Mouse (Mus musculus) embryonic facial prominence, embryonic 11.5 days (tissue): ENCODE results near the gene Arhgap44. TPM values are rescaled to one million over a fixed set of nuclear protein-coding genes. Genes with fewer than 3 reads are reported as not detected.

Source experiments
- ATAC-seq: fragments of 200-750 bp; cut with Nextera tagmentation; replicated peaks from 2 replicates; pipeline ENCODE4 v1.8.0; 2017; ENCODE audit warnings: low read depth; ENCODE audit not compliant: insufficient number of reproducible peaks, low FRiP score, low TSS enrichment
- DNase-seq: peaks from one replicate; pipeline ENCODE4 v3.0.0-alpha.2; 2015; ENCODE audit warnings: low spot score
- H3K27ac ChIP-seq: fragments of 300-500 bp; sonication (generic); replicated peaks from 2 replicates; pipeline ENCODE4 v1.5.1; 2014; ENCODE audit warnings: mild to moderate bottlenecking, low read depth, low read length, control low read depth
- H3K27me3 ChIP-seq: fragments of 300-500 bp; sonication (generic); 2 replicates; pipeline ENCODE4 v1.6.1; 2014; ENCODE audit warnings: mild to moderate bottlenecking, low read length, moderate library complexity, mixed read lengths; ENCODE audit not compliant: control insufficient read depth, insufficient read depth
- H3K36me3 ChIP-seq: fragments of 300-500 bp; sonication (generic); replicated peaks from 2 replicates; pipeline ENCODE4 v1.6.1; 2014; ENCODE audit warnings: low read depth, mild to moderate bottlenecking, low read length, moderate library complexity, mixed read lengths; ENCODE audit not compliant: control insufficient read depth, insufficient read depth
- H3K4me1 ChIP-seq: fragments of 300-500 bp; sonication (generic); 2 replicates; pipeline ENCODE4 v1.6.1; 2014; ENCODE audit warnings: low read length, mixed read lengths; ENCODE audit not compliant: control insufficient read depth, insufficient read depth
- H3K4me2 ChIP-seq: fragments of 300-500 bp; sonication (generic); 2 replicates; pipeline ENCODE4 v1.6.1; 2014; ENCODE audit warnings: low read depth, mild to moderate bottlenecking, control low read depth, low read length, moderate library complexity
- H3K4me3 ChIP-seq: fragments of 300-500 bp; sonication (generic); 2 replicates; pipeline ENCODE4 v1.5.1; 2014; ENCODE audit warnings: low read depth, low read length, control low read depth
- H3K9ac ChIP-seq: fragments of 300-500 bp; sonication (generic); replicated peaks from 2 replicates; pipeline ENCODE4 v1.6.1; 2014; ENCODE audit warnings: mild to moderate bottlenecking, control low read depth, low read length
- H3K9me3 ChIP-seq: fragments of 300-500 bp; sonication (generic); replicated peaks from 2 replicates; pipeline ENCODE4 v1.6.1; 2016; ENCODE audit warnings: mild to moderate bottlenecking, low read length, inconsistent platforms, mixed read lengths; ENCODE audit not compliant: control insufficient read depth
- WGBS: fragments of 180-500 bp; shearing (Covaris S2); extraction: QIAGEN DNeasy Blood & Tissue Kit; methylation state at CpG from one replicate; pipeline ENCODE4 v1.1.7; 2014; 5-methylcytosine and 5-hydroxymethylcytosine counted together
- polyA plus RNA-seq: library from polyadenylated mRNA; unstranded; fragments of >200 nt; fragmentation: Nextera tagmentation; extraction: Ambion mirVana; gene quantifications from 2 replicates; pipeline ENCODE4 v1.2.1, GENCODE M21; 2014

Arhgap44 gene
- polyA plus RNA-seq, 1 experiment from 2014 or later: 3.3 TPM

DNA sequence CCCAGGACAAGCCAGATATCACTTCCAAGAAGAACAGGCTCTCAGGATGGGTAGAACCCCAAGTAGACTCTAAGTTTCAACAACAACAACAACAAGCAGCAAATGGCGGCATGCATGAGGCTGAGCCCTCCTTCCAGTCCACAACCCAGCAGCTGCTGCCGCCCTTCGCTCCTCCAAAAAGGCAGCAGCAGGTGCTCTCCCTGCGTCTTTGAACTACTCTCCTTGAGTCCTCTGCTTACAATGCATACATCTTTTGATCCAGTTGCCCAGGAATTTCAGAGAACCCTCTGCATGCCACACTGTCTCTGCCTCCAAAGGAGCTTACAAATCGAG, 4.1 kb downstream of the Arhgap44 start:
- DNase-seq (no peak), ATAC-seq (no peak)
- WGBS: 94% methylated on average over 5 of the region's 5 CpGs
- H3K4me2 ChIP-seq: no peak overlapping the region
- H3K4me3 ChIP-seq: no peak overlapping the region
- H3K27ac ChIP-seq: no peak overlapping the region
- H3K36me3 ChIP-seq: no peaks in the 10 kb centered on the region
- H3K9ac ChIP-seq: no peak overlapping the region
- H3K4me1 ChIP-seq: no peaks in the 10 kb centered on the region
- H3K9me3 ChIP-seq: no peaks in the 10 kb centered on the region
- no peaks in the 10 kb centered on the region; the same call in 1 of the 2 replicates for H3K27me3 ChIP-seq

DNA sequence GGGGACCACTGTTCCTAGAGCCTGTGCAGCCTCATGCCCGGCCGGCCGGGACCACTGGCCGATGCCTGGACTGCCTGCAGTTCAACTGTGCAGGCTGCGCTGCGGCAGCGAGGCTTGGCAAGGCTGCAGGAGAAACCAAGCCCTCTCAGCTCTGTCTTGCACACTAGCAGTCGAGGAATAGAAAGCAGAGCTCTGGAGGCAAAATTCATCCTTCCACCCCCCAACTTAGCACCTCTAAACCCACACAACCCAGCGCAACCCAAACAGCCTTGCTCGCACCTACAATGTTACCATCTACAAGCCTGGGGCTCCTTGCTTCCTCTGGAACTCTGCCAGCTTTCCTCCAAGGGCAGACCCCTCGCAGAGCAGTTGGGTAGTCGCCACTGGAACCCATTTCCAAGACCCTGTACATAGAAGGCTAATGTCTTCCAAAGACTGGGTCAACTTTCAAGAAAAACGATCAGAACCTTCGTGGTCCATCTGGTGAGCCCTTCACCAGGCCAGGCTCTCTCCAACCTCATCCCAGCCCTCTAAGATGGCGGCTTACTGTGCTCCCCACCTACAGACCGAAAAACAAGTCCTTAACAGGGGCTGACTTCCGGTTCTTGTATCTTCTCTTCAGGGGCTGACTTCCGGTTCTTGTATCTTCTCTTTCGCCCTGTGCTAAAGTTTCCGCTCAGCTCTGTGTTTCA, 4.6 kb downstream of the Arhgap44 start:
- Histone ChIP-seq H3K4me3 (no peak overlapping the region), H3K4me1 (no peaks in the 10 kb centered on the region), H3K27ac (no peak overlapping the region), H3K9me3 (no peaks in the 10 kb centered on the region), H3K9ac (no peak overlapping the region), H3K27me3 (no peaks in the 10 kb centered on the region; the same call in 1 of the 2 replicates), H3K36me3 (no peaks in the 10 kb centered on the region), H3K4me2 (no peak overlapping the region)
- 91% methylated on average over 20 of the region's 20 CpGs for WGBS
- no peak for ATAC-seq
- DNase-seq: no peak

DNA sequence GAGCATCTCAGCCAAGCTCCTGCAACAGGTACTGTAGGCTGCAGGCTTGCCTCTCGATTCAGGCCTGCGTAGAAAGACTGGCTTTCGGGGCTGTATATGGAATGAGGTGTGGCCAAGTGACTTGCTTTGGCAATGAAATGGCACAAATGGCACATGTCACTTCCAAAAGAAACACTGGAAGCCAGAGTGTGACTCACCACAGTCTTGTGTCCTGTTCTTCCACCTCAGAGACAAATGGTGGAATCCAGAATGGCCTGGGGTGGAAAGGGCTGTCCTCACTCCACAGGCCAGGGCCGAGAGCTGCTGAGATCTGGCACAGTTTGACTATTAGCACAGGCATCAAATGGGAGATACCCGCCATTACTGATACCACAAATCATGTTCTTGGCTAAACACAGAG, 9.8 kb downstream of the Arhgap44 start:
- ATAC-seq (no peak), DNase-seq (no peak)
- Histone ChIP-seq H3K9ac (no peak overlapping the region), H3K4me2 (no peak overlapping the region), H3K4me1 (no peaks in the 10 kb centered on the region), H3K36me3 (no peaks in the 10 kb centered on the region), H3K9me3 (no peaks in the 10 kb centered on the region), H3K4me3 (no peak overlapping the region), H3K27me3 (no peaks in the 10 kb centered on the region), H3K27ac (no peak overlapping the region)
- WGBS: 83% methylated on average over 5 of the region's 5 CpGs

DNA sequence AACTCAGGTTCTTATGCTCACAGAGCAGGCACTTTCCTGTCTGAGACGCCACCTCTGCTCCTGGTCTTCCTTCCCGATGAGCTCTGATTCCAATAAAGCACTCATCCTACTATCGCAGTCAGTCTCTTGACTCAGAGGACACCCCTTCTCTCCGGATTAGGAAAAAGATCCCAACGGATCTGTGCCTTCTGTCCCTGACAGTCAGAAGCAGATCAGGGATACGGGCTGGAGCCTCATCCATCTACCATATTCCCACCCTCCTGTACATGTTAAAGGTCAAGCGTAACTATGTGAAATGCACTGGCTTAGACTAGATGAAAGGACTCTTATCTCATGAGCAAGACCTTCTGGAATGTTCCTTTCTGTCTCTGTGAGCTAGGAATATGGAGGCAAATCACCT, 14.3 kb downstream of the Arhgap44 start:
- Histone ChIP-seq H3K4me3 (no peak overlapping the region), H3K36me3 (no peaks in the 10 kb centered on the region), H3K4me1 (no peaks in the 10 kb centered on the region), H3K27me3 (no peaks in the 10 kb centered on the region), H3K9ac (no peak overlapping the region), H3K4me2 (no peak overlapping the region), H3K27ac (no peak overlapping the region), H3K9me3 (no peaks in the 10 kb centered on the region)
- WGBS: 88% methylated on average over 7 of the region's 7 CpGs
- ATAC-seq (no peak), DNase-seq (no peak)

DNA sequence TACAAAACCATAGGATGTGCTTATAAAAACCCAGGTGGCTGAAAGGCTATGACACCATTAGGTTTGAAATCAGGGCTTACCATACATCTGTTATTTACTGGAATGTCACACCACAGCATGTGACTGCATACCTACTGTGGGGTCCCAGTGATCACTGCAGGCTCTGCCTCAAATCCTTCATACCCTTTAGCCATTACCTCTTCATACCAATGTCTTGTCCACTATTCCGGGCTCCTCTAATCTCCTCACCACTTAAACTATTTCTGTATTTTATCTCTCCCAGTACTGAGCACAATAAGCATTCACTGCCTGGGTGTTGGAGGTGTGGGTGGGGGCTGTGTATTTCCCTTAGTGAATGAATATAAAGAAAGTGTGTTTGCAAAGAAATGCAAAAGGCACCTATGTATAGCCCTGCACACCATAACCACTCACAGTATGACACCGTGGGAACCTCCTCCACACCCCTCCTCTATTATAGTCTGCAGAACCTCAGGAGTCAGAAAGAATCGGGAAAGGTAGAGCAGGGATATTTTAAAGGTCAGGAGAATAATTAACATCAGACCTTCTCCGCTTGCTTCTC, 19.8 kb downstream of the Arhgap44 start:
- DNase-seq (no peak), ATAC-seq (no peak)
- WGBS: 69% methylated on average over 4 of the region's 4 CpGs

DNA sequence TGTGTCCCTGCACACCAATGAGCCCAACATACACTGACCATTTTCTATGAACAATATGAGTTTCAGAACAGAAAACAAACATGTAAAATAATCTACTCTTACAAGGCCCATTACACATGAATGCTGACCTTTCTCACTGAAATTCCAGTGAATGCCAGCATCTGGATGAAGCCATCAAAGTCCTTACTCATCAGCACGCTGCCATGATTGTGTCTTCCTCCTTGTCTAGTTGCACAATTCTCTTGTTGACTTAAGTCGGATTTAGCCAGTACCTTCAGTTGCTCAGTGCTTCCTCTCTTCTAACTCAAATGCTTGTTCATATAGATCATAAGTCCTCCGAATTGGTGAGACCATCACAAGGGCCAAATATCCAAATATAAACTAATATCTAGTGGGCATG, 23.7 kb downstream of the Arhgap44 start:
- WGBS: 88% methylated on average over 3 of the region's 3 CpGs
- Histone ChIP-seq H3K4me3 (no peak overlapping the region), H3K27ac (no peak overlapping the region), H3K27me3 (no peaks in the 10 kb centered on the region), H3K9ac (no peak overlapping the region), H3K9me3 (no peaks in the 10 kb centered on the region), H3K36me3 (no peaks in the 10 kb centered on the region), H3K4me1 (no peaks in the 10 kb centered on the region), H3K4me2 (no peak overlapping the region)
- DNase-seq (no peak), ATAC-seq (no peak)

More for the DNA sequence above, 19.8 kb downstream of the Arhgap44 start:
- H3K36me3 ChIP-seq: no peaks in the 10 kb centered on the region
- H3K9ac ChIP-seq: no peak overlapping the region
- no peak overlapping the region for H3K27ac ChIP-seq
- H3K9me3 ChIP-seq: no peaks in the 10 kb centered on the region
- no peaks in the 10 kb centered on the region for H3K27me3 ChIP-seq
- no peak overlapping the region for H3K4me3 ChIP-seq
- no peaks in the 10 kb centered on the region for H3K4me1 ChIP-seq
- H3K4me2 ChIP-seq: no peak overlapping the region

DNA sequence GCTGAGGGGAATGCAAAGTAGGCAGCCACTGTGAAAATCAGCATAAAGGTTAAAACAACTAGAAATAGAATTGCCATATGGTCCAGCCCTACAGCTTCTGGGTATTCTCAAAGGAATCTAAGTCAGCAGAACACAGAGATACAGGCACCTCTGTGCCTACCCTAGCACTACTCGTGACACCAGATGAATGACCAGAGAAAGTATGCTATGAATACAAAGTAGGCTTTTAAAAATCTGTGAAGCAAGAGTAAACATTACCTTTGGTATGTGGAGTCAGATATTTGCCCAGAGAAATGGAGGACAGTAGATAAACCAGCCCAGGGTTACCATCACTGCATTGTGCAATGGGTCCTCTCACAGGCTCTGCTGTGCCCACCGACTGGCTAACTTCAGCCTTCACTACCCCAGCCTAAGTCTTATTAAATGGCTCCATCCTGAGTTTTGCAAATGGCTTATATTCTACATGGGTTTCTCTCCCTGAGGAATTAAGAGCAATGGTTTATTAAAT, 25.6 kb downstream of the Arhgap44 start:
- Histone ChIP-seq H3K9ac (no peak overlapping the region), H3K4me2 (no peak overlapping the region), H3K4me1 (no peaks in the 10 kb centered on the region), H3K9me3 (no peaks in the 10 kb centered on the region), H3K27ac (no peak overlapping the region), H3K27me3 (no peaks in the 10 kb centered on the region), H3K4me3 (no peak overlapping the region), H3K36me3 (no peaks in the 10 kb centered on the region)
- 76% methylated on average over 2 of the region's 2 CpGs for WGBS
- ATAC-seq: no peak
- no peak for DNase-seq

DNA sequence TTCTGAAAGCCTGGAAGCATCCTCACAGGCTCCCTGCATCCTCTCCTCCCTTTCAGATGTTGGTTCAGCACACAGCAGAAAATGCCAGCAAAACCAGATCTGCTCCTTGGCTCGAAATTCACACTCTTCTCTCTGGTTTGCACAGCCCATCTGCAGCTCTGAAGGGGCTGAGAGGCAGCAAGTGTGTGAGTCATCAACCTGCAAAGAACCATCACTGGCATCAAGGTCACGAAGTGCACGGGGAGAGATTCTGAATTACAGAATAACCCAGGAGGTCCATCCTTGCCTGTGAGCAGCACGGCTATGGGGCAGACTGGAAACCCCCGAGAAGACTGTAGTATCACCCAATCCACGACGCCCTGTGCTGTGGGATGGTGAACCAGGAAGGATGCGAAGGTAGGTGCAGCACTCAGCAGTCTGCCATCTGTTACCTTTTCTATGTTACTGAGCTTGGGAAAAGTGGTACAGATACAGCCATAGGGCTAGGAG, 27.5 kb downstream of the Arhgap44 start:
- Histone ChIP-seq H3K27me3 (no peaks in the 10 kb centered on the region), H3K36me3 (no peaks in the 10 kb centered on the region), H3K4me3 (no peak overlapping the region), H3K9me3 (no peaks in the 10 kb centered on the region), H3K4me2 (no peak overlapping the region), H3K27ac (no peak overlapping the region), H3K9ac (no peak overlapping the region), H3K4me1 (no peaks in the 10 kb centered on the region)
- 86% methylated on average over 8 of the region's 8 CpGs for WGBS
- ATAC-seq (no peak), DNase-seq (no peak)
